Mouse (Mus musculus): ENCODE measurements around the gene Fkbp9.

Fkbp9 gene

DNA sequence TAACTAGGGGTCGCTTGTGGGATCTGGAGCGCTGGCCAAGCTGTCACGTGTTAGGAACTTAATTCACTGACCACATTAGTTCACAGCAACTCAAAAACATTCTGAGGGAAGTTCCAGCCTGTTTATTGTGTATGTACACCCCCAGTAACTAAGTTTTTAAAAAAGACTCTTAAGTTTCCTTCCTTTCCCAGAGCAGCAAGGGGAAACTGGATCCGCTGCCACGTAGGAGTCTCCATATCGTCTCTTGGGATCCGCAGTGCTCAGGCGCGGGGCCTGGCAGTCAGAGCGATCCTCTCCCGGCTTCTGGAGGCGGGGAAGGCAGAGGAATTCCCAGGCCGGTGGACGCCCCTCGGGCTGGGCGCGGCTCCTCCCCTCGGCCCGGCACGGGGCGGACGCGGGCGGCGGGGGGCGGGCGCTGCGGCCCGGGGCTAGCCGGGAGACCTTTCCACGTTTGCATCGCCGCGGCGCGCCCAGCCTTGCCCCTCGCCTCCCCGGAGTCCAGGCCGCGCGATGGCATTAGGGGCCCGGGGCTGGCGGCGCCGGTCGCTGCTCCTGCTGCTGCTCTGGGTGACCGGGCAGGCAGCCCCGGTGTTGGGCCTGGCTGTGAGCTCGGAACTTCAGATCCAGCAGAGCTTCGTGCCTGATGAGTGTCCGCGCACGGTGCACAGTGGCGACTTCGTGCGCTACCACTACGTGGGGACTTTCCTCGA lies at the start of gene Fkbp9:
Fkbp9 (plus strand) TSS at position 363 of the 710 bp plus-strand sequence.
- peak; percentile 94 for DNase-seq (ENCODE audit: inconsistent ontology term)

DNA sequence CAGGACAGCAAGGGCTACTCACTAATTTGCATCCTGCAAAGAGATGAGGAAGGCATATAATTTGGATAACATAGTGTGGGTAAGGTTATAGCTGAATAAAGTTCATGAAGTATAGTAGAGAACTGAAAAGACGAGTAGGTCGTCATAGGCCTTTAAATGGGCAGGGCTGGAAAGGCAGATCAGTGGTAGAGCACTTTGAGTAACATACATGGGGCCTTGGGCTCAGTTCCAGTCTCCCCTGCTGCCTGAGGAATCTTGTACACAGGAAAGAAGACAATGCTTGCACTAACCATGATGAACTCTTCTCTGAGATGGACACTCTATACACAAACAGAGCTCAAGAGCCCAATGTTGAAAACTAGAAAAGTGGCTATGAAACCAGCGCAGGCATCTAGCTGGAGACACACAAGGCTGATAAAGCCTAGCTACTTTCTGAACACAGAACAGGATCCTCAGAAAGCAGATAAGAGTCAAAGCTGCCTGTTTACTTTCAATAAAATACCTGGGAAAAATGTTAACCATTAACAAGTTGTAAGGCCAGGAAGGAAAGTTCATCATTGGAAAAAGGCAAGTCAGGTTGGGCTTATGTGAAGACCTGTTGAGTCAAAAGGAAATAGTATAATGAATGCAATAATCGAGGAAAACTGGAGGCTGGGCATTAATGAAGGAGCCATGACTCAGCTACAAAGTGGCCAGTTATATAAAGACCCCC lies 48.1 kb upstream of the Fkbp9 start:
- DNase-seq (ENCODE audit: inconsistent ontology term): no peak

DNA sequence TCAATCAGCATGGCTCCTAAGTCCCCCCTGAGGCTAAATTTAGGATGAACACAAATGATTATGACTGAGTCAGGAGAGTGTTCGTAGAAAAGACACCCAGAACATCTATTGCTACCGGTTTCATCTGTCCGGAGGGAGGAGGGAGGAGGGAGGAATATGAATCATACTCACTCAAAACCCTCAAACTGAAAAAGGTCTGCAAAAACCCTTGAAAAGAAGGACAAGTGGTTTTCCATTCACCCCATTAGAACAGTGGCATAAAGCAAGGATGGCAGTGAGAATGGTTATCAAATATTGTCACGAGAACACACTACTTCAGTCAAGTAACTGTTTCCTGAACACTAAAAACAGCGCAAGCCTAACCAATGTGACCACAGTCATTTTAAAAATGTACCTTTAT lies 46.8 kb upstream of the Fkbp9 start:
- DNase-seq (ENCODE audit: inconsistent ontology term): no peak

DNA sequence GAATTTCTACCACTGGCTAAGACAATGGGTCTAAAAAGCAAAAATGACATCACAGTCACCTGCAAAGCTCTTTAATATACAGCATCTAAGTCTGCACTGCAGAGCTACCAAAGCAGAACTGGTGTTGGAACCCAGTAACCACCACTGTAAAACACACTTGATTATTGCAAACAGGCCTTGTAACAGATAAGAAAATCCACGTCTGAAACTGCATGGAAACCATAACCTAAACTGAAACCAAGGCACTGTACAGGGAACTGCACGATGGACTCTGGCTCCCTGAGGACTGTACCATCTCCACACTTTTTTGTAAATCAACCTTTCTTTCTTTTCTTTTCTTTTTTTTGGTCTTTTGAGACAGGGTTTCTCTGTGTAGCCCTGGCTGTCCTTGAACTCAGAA lies 44.2 kb upstream of the Fkbp9 start:
- no peak for DNase-seq (ENCODE audit: inconsistent ontology term)

DNA sequence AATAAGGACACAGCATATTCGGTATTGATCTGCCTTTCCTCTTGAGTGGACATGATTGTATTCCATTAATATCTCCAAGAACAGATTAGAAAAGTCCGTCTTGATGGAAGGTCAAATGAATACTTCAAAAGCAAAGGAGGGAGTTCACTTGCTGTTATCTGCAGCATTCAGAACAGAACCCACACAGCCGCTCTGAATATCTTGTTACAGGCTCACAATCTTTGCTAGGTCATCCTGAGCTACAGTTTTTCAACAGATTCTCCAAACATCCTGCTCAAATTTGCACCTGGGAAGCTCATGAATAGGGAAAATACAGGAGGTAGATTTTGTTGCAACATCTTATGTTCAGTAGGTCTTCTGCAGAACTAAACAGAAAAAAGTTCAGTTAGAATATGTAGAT lies 42.5 kb upstream of the Fkbp9 start:
- no peak for DNase-seq (ENCODE audit: inconsistent ontology term)

DNA sequence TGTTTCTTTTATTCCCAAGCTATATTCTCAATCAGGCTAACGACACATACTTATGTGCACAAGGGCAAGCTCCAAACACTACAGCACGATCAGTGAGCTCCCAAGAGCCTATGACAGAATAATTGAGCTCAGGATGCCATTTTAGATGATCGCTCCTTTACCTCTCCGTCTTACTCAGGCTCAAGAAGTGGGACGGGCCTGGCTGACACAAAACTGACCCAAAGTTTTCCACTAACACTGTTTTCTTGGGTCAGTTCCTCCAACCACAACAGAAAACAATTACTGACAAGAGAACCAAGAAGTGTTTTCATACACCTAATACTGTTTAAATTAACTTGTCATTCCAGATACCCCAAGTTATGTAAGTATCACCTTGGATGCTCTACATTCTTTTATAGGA lies 37.0 kb upstream of the Fkbp9 start:
- no peak for DNase-seq (ENCODE audit: inconsistent ontology term)

DNA sequence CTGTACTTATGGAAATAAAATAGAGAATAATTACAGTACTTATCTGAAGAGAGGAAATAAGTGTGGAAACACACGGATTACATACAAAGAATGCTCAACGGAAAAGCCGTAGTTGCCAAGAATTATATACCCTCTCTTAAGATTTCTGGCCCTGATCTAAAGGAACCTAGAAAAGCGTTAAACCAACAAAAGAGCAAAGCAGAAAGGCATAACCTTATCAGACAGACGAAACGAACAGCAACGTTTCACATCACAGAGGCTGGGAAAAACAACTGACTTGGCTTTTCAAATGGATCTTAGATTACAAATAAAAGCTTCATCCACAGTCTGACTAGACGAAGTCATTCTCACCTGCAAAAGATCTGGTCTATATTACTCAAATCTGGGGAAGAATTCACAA lies 35.6 kb upstream of the Fkbp9 start:
- no peak for DNase-seq (ENCODE audit: inconsistent ontology term)

DNA sequence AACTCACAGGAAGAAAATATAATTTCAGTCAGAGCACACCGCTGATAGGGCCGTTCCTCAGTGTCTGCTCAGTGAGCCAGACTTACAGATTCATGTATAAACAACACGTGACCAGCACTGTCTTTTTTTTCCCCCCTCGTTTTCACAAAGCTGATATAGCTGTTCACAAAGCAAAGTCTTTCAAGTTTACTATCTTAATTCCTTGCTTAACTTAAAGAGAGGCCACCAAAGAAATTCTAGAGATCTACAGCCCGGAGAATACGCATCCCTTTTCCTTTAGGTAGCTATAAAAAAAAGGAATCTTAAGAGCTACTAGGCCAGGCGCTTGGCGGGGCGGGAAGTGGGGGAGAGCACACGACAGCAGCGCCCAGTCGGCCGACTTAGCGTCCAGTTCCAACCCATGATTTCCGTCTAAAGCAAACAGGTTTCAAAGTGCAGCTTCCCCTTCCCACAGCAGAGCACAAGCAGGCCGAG lies 35.2 kb upstream of the Fkbp9 start:
- peak; percentile 67 for DNase-seq (ENCODE audit: inconsistent ontology term)

DNA sequence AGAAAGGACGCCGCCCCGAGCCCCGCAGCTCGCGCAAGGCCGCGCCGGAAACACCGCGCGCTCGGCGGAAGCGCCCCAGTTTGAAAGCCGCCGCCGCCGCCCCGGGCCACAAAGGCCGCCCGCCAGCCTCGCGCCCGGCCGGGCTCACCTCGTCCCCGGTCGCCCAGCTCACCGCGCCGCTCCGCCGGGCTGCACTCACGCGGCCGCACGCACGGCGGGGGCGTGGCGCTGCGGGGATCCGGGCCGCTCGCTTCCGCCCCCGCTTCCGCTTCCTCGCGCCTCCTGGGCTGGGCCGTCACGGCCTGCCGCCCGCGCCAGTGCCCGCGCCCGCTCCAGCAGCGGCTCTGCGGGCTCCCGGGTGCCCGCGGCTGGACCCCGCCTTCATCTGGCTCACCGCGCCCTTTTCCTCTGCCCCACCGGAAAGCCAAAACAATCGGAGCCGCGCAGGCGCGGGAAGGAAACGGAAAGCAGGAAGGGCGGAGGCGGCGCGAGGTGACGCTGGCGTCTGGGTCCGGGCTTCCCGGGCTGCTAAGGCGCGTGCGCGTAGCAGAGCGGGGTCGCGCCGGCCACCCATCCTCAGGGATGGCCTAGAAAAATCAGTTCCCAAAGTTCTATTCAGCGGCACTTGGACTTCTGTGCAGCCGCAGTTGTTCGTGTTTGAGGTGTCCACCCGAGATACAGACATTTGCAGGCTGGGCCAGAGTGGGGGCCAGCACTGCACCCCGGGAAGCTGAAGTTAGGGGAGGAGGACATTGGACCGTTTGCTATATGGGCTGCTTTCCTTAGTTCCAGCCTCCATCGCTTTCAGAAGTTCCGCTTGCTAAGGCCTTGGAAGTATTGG lies 34.3 kb upstream of the Fkbp9 start, which contains the start of gene Kbtbd2:
Kbtbd2 (minus strand) TSS at position 503 of the 841 bp plus-strand sequence.
- DNase-seq (ENCODE audit: inconsistent ontology term): peak; percentile 97

DNA sequence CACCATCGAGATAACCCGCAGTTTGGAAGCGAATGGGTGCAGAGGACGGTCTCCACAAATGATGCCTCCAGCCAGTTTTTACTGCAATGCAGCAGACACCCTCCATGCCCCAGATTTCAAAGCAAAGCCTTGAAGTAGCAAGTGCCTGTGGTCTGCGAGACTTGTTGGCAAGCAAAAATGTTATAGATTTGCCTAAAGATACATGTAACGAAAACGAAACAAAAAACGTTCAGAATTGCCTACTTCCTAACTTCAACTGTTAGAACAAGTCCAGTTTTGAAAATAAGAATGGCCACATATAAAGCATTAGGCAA lies 33.8 kb upstream of the Fkbp9 start:
- no peak for DNase-seq (ENCODE audit: inconsistent ontology term)

DNA sequence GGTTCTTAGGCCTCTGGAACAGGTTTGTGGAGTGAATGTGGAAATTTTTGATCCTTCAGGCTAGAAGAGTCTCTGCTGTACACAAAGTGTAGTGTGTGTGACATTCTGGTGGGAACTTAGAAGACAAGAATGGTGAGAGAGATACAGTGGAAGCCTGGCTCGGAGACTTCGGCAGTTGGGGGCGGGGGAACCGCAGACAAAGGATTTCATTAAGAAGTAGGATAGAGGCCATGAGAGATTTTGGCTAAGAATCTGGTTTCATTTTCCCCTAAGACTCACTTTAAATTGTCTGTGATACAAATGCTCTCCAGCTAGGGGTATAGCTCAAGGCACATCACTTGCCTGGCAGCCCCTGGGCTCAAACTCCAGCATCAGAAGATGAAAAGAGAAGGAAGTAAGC lies 26.8 kb upstream of the Fkbp9 start:
- no peak for DNase-seq (ENCODE audit: inconsistent ontology term)

DNA sequence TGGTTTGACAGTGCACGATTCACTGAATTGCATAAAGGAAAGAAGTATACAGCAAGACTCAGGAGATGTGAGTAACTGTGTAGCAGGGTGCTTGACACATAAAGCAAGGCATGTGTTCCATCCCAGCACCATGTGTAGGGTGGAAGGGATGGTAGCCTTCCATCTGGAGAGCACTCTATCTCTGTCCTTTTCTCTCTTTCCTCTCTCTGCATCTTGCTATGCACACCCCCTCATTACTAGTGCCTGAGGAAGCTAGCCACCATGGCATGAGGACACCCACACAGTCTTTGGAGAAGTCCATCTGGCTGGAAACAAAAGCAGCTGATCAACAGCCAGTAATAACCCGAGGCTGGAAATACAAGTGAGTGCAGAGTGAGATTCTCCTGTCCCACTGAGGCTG lies 25.7 kb upstream of the Fkbp9 start:
- no peak for DNase-seq (ENCODE audit: inconsistent ontology term)

DNA sequence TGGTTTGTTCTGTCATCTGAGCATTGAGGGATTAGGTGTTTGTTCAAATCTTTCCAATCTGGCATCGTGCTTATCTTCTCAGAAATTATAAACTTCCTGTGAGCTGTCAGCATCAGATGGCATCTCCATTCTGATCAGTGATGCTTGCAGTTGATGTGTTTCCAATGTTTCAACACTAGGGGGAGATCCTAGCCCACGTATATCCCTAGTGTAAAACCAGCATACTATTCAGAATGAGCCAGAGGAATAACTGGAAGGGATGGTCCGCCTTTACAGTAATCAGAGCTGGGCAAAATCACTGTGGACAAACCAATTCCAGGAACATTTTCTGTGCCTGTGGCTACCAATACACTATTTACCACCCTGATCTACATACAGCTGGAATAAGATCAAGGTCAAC lies 23.2 kb upstream of the Fkbp9 start:
- DNase-seq (ENCODE audit: inconsistent ontology term): peak; percentile 55

DNA sequence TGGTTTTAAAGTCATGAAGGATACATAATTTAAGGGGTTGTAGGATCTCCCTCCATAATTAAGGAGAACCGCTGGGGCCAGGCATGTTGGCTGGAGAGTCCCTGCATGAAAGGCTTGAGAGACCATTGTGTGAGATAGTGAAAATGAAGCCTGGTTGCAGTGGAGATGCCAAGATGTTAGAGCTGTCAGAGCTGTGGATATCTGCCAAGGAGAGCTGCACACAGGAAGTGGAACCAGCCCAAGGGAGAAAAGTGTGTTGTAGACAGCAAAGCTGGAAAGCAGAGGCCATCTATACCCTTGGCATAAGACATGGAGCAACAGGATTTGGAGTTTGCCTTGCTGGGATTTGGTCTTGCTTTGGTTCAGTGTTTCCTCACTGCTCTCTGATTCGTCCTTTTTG lies 18.5 kb upstream of the Fkbp9 start:
- DNase-seq (ENCODE audit: inconsistent ontology term): peak; percentile 45

DNA sequence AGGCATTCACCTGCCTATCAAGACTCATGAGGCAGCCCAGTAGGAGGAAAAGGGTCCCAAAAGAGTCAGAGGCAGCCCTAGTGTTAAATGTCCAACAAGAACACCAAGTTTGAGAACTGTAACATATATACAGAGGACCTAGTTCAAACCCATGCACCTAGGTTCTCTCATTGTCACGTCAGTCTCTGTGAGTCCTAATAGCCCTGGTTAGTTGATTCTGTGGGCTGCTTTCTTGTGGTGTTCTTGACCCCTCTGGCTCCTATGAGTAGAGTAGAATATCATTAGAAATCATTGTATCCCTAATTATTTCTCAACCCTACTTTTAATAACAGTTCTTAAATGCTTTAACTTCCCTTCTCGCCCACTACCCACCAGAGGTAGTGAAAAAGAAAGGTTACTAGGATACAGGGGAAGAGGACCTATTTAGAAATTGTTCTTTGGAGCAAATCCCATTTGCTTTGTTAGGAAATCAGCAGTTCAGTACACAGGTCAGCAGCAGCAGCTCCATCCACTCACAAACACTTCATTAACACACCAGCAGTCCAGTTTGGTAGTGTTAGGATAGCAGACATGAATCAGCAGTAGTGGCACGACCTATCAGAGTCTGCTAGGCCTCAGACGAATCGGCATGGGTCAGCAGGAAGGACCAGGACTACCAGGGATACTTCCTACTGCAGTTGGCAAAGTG lies 13.3 kb upstream of the Fkbp9 start:
- no peak for DNase-seq (ENCODE audit: inconsistent ontology term)

DNA sequence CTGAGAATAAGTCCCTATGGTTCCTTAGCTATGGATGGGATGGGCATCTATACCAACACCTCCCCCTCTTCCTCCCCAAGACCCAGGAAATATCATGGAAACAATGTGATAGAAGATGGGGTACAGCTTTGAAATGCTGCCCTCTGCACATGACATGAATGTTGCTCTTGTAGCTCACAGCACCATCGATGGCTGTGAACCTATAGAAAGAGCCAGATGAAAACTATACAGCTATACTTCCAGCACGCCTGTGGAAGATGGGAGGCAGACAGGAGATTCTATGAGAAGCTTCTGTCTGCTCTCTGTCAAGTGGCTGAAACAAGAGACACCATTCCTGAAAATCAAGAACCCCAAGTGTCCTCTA lies 12.8 kb upstream of the Fkbp9 start:
- DNase-seq (ENCODE audit: inconsistent ontology term): no peak

DNA sequence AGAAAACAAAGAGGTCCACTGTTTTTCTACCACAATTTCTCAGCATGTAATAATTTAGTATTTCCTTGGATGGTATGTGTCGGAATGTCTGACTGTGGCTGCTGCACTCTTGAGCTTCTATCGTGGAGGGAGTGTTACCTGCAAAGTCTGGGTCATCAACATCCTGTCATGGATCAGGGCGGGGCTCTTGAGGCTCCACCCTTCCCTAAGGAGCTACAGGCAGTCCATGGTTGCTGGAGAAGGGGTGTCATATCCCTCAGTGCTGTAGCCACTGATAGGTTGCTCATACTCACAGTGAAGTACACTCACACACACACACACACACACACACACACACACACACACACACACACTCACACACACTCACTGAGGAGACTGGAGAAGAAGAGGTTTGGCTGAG lies 6.2 kb upstream of the Fkbp9 start:
- no peak for DNase-seq (ENCODE audit: inconsistent ontology term)

DNA sequence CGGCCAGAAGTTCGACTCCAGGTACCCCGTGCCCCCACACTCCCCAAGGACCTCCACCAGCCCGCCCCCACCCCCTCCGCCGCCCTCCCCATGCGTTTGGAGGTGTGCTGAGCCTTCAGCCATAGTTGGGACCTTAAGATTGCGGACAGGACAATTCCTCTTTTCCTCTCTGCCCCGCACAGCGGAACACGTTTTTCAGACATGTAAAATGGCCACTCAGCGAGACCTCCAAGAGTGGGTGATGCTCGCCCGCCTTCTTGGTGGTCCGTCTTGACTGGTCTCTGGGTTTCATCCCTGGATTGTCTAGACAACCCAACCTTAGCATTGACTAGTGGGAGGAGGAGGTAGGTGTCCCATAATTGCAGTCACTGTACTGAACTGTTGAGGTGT lies 543 bp downstream of the Fkbp9 start:
- no peak for DNase-seq (ENCODE audit: inconsistent ontology term)

DNA sequence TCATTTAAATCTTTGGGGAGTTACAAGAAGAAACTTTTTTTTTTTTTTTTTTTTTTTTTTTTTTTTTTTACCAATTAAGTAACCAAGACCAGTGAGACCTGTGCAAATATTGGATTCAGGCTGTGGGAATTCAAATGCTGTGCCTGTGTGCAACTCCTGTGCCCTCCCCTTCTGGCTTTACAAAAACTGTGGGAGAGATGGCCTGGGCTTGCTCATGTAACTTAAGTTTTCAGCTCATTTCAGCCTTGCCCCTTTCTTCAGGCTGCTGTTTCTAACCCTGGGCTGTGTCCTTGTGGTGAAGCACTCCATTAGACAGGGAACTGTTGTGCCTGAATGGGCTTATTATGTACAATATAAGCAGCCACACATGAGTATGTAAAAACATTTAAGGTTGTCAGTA lies 971 bp downstream of the Fkbp9 start:
- DNase-seq (ENCODE audit: inconsistent ontology term): peak; percentile 19

DNA sequence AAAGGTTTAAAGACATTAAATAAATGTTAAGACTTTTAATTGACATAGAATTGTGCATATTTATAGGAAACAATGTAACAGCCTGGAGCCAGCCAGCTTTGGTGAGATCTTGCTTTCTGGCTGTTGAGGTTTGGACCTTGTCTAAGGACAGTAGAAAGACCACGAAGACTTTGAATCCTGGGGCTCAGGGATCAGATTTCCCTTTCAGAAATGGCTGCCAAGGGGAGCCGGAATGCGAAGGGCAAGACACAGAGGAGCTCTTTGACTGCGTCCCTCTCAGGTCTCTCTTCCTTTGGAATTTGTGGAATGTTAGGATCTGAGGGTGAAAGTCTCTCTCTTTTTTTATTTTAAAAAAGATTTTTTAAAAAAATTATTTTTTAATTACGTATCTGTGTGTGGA lies 2.9 kb downstream of the Fkbp9 start:
- peak; percentile 10 for DNase-seq (ENCODE audit: inconsistent ontology term)

DNA sequence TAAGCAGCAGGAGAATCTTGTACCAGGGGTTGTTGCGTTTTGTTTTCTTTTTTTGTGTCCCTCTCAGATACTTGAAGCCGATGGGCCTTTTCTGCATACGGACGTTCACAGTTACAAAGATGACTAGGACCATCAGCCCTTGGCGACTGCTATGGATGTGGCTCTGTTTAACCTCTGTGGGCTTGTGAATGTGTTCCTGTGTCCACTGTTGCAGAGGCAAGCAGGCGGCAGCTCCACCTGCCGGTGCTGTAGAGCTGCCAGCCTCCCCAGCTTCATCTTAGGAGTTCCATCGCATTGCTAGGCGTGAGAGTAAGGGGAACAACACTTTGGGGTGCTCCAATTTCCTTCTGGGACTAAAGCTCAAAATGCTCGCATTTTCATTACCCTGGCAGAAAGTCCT lies 3.7 kb downstream of the Fkbp9 start:
- DNase-seq (ENCODE audit: inconsistent ontology term): no peak

DNA sequence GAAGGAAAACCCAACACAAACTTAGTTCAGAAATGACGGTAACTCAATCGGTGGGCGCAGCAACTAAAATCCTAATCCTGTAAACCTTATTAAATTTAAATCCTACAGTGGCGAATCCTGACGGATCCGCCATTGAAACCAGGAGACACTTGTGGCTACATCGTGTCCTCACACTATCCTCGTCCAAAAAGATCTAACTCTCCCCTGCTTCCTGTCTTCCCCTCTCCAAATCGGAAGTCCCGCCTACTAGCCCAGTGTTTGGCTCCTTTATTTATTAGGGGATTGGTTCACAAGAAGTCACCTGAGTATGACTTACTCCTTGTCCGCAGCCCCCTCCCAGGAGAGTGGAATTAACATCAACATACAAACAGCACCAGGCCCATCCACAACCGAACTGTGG lies 5.3 kb downstream of the Fkbp9 start:
- DNase-seq (ENCODE audit: inconsistent ontology term): no peak
